Mouse (Mus musculus) cerebellum, adult 11 months (tissue): ENCODE data around the gene Bora.

Experiments
- DNase-seq: peaks from one replicate; pipeline ENCODE4 v3.0.0; 2022

The Bora gene

DNA sequence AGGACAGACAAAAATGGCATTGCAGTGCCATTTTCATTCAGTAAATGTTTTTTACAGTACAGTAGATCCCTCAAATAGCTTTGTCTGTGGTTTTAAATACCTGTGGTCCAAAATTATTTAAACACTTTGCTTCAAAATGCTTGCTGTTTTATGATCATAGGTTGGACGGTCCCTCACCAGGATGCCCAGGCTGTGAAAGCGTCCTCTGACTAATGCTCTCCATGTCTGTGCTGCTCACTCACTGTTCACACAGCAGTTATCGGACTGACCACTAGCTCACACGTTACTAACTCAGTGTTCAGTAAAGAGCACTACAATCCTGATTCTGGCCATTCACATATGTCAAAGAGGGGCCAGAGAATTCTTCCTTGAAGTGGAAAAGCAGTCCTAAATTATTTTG, 25.1 kb downstream of the Bora start:
- no peak for DNase-seq

DNA sequence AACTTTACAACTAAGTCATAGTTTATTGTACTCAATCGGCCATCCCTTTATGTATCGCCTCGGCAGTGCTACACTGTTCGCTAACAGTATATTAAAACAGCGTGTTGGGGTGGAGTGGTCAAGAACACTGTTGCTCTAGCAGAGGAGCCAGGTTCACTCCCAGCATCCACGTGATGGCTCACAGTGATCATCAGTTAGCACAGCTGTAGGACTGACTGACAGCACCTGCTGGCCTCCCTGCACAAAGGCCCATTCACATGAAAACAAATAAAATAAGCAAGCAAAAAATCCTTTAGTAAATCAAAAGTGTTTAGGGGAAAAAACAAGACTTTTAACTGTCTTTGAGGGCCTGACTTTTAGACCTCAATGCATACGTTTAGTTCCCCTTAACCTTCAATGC, 42.9 kb downstream of the Bora start:
- no peak for DNase-seq

GRCm38 (mm10) chr14:99099267-99099966, 53.4 kb downstream of the Bora start, which contains the start of the genes Pibf1 and Dis3:
Pibf1 (plus strand) TSS chr14:99099424.
Dis3 (minus strand) TSS chr14:99099770.
- peak; percentile 99 for DNase-seq

DNA sequence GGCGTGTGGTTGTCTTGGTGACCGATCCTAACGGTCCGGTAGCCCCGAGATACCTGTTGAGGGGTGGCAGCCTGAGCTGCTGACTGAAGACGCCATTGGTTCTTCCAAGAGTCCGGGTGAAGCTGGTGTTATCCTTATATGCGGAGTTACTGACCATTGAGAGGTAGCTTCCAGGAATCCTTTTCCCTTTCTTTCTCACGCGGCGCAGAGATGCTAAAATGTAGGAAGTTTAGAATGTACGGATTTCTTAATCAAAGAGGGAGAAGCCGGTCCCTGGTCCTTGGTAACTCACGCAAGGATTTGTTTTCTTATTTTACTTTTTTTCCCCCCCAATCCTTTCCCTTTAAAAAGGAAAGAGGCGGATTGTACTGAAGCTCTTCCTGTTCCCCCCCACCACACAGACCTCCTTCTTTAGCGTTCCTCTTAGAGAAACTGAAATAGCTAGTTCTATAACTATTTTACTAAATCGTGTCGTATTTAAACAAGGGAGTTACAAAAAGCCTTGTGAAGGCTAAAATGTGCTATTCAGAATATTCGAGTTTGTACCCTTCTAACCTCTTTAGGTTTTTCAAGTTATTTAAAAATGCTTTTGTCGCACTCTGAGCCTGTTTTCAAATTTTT, 54.1 kb downstream of the Bora start:
- no peak for DNase-seq

- no peak for DNase-seq
Observed at GRCm38 (mm10) chr14:99103050-99103449, 57.0 kb downstream of the Bora start.

- no peak for DNase-seq
Observed at GRCm38 (mm10) chr14:99104542-99105123, 58.6 kb downstream of the Bora start.

GRCm38 (mm10) chr14:99106671-99107070, 60.6 kb downstream of the Bora start:
- DNase-seq, result no peak

DNA sequence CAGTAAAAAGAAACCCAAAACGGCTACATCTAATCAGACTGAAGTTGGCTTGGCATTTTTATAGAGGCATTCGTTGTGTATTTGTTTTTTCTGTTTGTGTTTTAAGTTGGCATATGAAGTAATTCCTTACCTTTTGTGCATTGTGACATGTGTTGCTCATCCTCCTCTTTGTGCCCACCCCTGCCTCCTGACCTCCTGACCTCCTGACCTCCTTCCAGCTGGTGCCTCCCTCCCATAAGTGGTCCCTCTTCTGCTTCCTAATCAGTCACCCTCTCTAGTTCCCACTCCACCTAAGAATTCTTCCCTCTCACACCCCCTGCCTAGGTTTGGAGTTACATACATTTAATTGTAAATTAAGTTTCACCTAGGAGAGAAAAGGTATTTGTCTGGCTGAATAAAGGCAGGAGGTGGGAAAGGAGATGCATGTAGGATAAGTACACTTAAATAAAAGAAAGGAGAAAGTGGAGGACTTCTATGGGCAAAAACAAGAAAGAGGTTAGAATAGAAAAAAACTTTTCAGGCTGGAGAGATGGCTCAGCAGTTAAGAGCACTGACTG, 61.7 kb downstream of the Bora start:
- DNase-seq, result no peak

- DNase-seq, result no peak
Observed at GRCm38 (mm10) chr14:99108762-99109161, 62.7 kb downstream of the Bora start.

DNA sequence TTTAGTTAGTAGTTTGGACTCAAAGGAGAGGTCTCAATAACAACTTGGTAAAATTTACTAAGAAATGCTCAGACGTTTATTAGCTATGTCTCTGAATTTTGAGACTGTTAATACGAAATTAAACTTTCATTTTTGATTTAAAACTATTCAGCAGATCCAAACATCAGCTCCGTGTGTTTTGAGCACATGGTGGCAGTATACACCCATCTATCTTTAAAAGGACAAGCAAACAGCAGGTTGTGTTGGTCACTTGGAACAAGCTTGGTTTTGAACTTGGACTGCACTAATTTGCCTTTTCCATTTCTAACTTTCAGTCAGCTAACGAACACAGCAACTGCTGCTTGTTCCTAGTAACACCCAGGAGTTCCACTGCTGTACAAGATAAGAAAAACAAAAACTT, 71.6 kb downstream of the Bora start:
- DNase-seq, result no peak

GRCm38 (mm10) chr14:99121584-99122339, 75.7 kb downstream of the Bora start:
- no peak for DNase-seq

DNA sequence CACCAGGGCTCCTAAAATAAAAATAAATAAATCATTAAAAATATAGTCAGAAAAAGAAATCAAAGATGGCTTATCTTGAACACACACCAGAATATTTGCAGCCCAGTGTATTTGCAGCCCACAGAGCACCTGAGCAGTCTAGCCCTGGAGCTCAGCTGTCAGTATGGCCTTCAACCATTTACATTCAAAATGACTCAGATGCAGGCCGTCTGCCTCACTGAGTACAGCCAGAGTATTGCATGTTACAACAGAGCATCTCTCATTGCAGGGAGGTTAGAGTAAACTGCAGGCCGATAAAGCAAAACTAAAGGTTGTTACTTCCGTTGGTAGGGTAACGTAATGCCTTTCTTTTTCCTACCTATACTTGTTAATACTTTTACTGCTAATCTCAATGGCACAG, 78.1 kb downstream of the Bora start:
- no peak for DNase-seq
